Mouse (Mus musculus): ENCODE measurements at regions not wholly inside any gene's neighbourhood (a gene's known extent, or its start where the extent isn't known, plus 50 kb on each side); places are given as distances from the start of the nearest gene placed in this dataset.

GRCm38 (mm10) chr17:48786501-48786900 is 145.7 kb upstream of the Lrfn2 start:
- Histone ChIP-seq H3K9me3 (replicated peaks) (peaks cover 89% of the 10 kb centered on the region), H3K36me3 (replicated peaks) (no peaks in the 10 kb centered on the region), H3K27me3 (ENCODE audit: insufficient read depth, low read length) (no peaks in the 10 kb centered on the region), H3K4me1 (ENCODE audit: insufficient read depth, low read depth, low read length) (no peaks in the 10 kb centered on the region), H3K4me3 (ENCODE audit: low read depth, low read length) (no peak overlapping the region)
- TF ChIP-seq GATA1 (IDR thresholded peaks at IDR 0.05; ENCODE audit: borderline replicate concordance, low read length) (no peak), GATA2 (IDR thresholded peaks at IDR 0.05; ENCODE audit: borderline replicate concordance, low read depth, low read length) (no peak), CTCF (IDR thresholded peaks at IDR 0.05; ENCODE audit: low read depth, low read length) (no peak), POLR2AphosphoS5 (IDR thresholded peaks at IDR 0.05; ENCODE audit: insufficient replicate concordance, low read depth, low read length) (no peak), TAL1 (conservative IDR thresholded peaks at IDR 0.05; ENCODE audit: low read depth, low read length) (no peak)
- ATAC-seq (ENCODE audit: extremely low read depth, insufficient number of reproducible peaks, low FRiP score, poor library complexity, severe bottlenecking) = no peak
- DNase-seq (ENCODE audit: low spot score) = no peak

GRCm38 (mm10) chr17:48789846-48790245 is 142.3 kb upstream of the Lrfn2 start:
- Histone ChIP-seq H3K4me3 (ENCODE audit: low read depth, low read length) (no peak overlapping the region), H3K9me3 (replicated peaks) (peaks cover 85% of the 10 kb centered on the region), H3K4me1 (ENCODE audit: insufficient read depth, low read depth, low read length) (no peaks in the 10 kb centered on the region), H3K27me3 (ENCODE audit: insufficient read depth, low read length) (no peaks in the 10 kb centered on the region), H3K36me3 (replicated peaks) (no peaks in the 10 kb centered on the region)
- no peak for ATAC-seq (ENCODE audit: extremely low read depth, insufficient number of reproducible peaks, low FRiP score, poor library complexity, severe bottlenecking)
- DNase-seq (ENCODE audit: low spot score) = no peak
- no peak for TF ChIP-seq GATA1 (IDR thresholded peaks at IDR 0.05; ENCODE audit: borderline replicate concordance, low read length)
- no peak for TF ChIP-seq GATA2 (IDR thresholded peaks at IDR 0.05; ENCODE audit: borderline replicate concordance, low read depth, low read length)
- no peak for TF ChIP-seq TAL1 (conservative IDR thresholded peaks at IDR 0.05; ENCODE audit: low read depth, low read length)
- TF ChIP-seq POLR2AphosphoS5 (IDR thresholded peaks at IDR 0.05; ENCODE audit: insufficient replicate concordance, low read depth, low read length) = no peak
- no peak for TF ChIP-seq CTCF (IDR thresholded peaks at IDR 0.05; ENCODE audit: low read depth, low read length)

- no peak for ATAC-seq (ENCODE audit: extremely low read depth, insufficient number of reproducible peaks, low FRiP score, poor library complexity, severe bottlenecking)
- no peak for DNase-seq (ENCODE audit: low spot score)
- H3K27me3 ChIP-seq (ENCODE audit: insufficient read depth, low read length) = no peaks in the 10 kb centered on the region
- no peaks in the 10 kb centered on the region for H3K36me3 ChIP-seq (replicated peaks)
- H3K9me3 ChIP-seq (replicated peaks) = peaks cover 82% of the 10 kb centered on the region
- TF ChIP-seq TAL1 (conservative IDR thresholded peaks at IDR 0.05; ENCODE audit: low read depth, low read length) = no peak
- H3K4me1 ChIP-seq (ENCODE audit: insufficient read depth, low read depth, low read length) = no peaks in the 10 kb centered on the region
- no peak overlapping the region for H3K4me3 ChIP-seq (ENCODE audit: low read depth, low read length)
Observed at GRCm38 (mm10) chr17:48790526-48790925, 141.7 kb upstream of the Lrfn2 start.

DNA sequence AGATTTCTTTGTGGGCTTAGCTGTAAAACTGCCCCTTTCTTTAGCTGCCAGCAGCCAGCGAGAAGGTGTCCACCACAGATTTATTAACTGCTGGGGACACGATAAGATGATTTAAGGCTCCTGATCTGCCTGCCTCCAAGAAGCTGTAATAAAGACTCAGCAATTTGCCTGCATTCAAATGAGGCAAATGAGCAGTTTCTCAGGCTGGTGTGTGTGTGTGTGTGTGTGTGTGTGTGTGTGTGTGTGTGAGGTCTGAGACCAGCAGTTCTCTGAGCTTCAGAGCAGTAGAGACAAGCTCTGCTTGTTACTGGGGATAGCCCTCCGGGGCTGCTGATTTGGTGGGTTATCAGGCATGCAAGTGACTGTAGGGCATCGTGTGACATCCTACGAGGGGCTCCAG is 139.2 kb upstream of the Lrfn2 start:
- H3K36me3 ChIP-seq (replicated peaks) = no peaks in the 10 kb centered on the region
- no peaks in the 10 kb centered on the region for H3K4me1 ChIP-seq (ENCODE audit: insufficient read depth, low read depth, low read length)
- ATAC-seq (ENCODE audit: extremely low read depth, insufficient number of reproducible peaks, low FRiP score, poor library complexity, severe bottlenecking) (no peak), DNase-seq (ENCODE audit: low spot score) (no peak)
- H3K4me3 ChIP-seq (ENCODE audit: low read depth, low read length) = no peak overlapping the region
- H3K27me3 ChIP-seq (ENCODE audit: insufficient read depth, low read length) = no peaks in the 10 kb centered on the region
- TF ChIP-seq CTCF (IDR thresholded peaks at IDR 0.05; ENCODE audit: low read depth, low read length) (no peak), TAL1 (conservative IDR thresholded peaks at IDR 0.05; ENCODE audit: low read depth, low read length) (no peak), POLR2AphosphoS5 (IDR thresholded peaks at IDR 0.05; ENCODE audit: insufficient replicate concordance, low read depth, low read length) (no peak), GATA2 (IDR thresholded peaks at IDR 0.05; ENCODE audit: borderline replicate concordance, low read depth, low read length) (no peak), GATA1 (IDR thresholded peaks at IDR 0.05; ENCODE audit: borderline replicate concordance, low read length) (no peak)
- peaks cover 75% of the 10 kb centered on the region for H3K9me3 ChIP-seq (replicated peaks)

DNA sequence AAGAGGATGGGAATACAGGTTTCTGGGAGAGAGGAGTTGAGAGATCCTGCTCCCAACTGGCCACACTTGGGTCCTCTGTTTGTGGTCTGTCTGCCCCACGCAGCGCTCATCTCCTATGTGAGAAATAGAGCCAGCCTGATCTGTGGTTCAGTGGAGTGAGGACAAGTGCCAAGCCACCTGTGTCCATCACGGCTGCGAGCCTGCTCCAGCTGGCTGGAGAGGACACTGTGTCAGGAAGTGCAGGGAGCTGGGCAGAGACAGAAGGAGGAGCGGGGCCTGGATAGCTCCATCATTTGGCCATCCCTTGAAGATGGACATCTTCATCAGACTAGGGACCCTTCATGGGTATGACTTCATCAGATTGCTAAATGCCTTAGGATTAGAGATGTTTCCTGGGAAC is 136.4 kb upstream of the Lrfn2 start:
- Histone ChIP-seq H3K36me3 (replicated peaks) (no peaks in the 10 kb centered on the region), H3K9me3 (replicated peaks) (peaks cover 81% of the 10 kb centered on the region), H3K27me3 (ENCODE audit: insufficient read depth, low read length) (no peaks in the 10 kb centered on the region), H3K4me3 (ENCODE audit: low read depth, low read length) (no peak overlapping the region), H3K4me1 (ENCODE audit: insufficient read depth, low read depth, low read length) (no peaks in the 10 kb centered on the region)
- DNase-seq (ENCODE audit: low spot score) (no peak), ATAC-seq (ENCODE audit: extremely low read depth, insufficient number of reproducible peaks, low FRiP score, poor library complexity, severe bottlenecking) (no peak)
- no peak for TF ChIP-seq GATA2 (IDR thresholded peaks at IDR 0.05; ENCODE audit: borderline replicate concordance, low read depth, low read length)
- no peak for TF ChIP-seq GATA1 (IDR thresholded peaks at IDR 0.05; ENCODE audit: borderline replicate concordance, low read length)
- TF ChIP-seq POLR2AphosphoS5 (IDR thresholded peaks at IDR 0.05; ENCODE audit: insufficient replicate concordance, low read depth, low read length) = no peak
- no peak for TF ChIP-seq CTCF (IDR thresholded peaks at IDR 0.05; ENCODE audit: low read depth, low read length)
- no peak for TF ChIP-seq TAL1 (conservative IDR thresholded peaks at IDR 0.05; ENCODE audit: low read depth, low read length)

- DNase-seq (ENCODE audit: low spot score) (no peak), ATAC-seq (ENCODE audit: extremely low read depth, insufficient number of reproducible peaks, low FRiP score, poor library complexity, severe bottlenecking) (no peak)
- TF ChIP-seq GATA2 (IDR thresholded peaks at IDR 0.05; ENCODE audit: borderline replicate concordance, low read depth, low read length) = no peak
- Histone ChIP-seq H3K4me1 (ENCODE audit: insufficient read depth, low read depth, low read length) (no peaks in the 10 kb centered on the region), H3K4me3 (ENCODE audit: low read depth, low read length) (no peak overlapping the region), H3K9me3 (replicated peaks) (peaks cover 80% of the 10 kb centered on the region), H3K27me3 (ENCODE audit: insufficient read depth, low read length) (no peaks in the 10 kb centered on the region), H3K36me3 (replicated peaks) (no peaks in the 10 kb centered on the region)
Observed at GRCm38 (mm10) chr17:48798196-48798595, 134.0 kb upstream of the Lrfn2 start.

- H3K4me1 ChIP-seq (ENCODE audit: insufficient read depth, low read depth, low read length) = no peaks in the 10 kb centered on the region
- H3K4me3 ChIP-seq (ENCODE audit: low read depth, low read length) = no peak overlapping the region
- H3K27me3 ChIP-seq (ENCODE audit: insufficient read depth, low read length) = no peaks in the 10 kb centered on the region
- ATAC-seq (ENCODE audit: extremely low read depth, insufficient number of reproducible peaks, low FRiP score, poor library complexity, severe bottlenecking) (no peak), DNase-seq (ENCODE audit: low spot score) (no peak)
- no peaks in the 10 kb centered on the region for H3K36me3 ChIP-seq (replicated peaks)
- peaks cover 82% of the 10 kb centered on the region for H3K9me3 ChIP-seq (replicated peaks)
- no peak for TF ChIP-seq GATA1 (IDR thresholded peaks at IDR 0.05; ENCODE audit: borderline replicate concordance, low read length)
- TF ChIP-seq POLR2AphosphoS5 (IDR thresholded peaks at IDR 0.05; ENCODE audit: insufficient replicate concordance, low read depth, low read length) = no peak
- TF ChIP-seq TAL1 (conservative IDR thresholded peaks at IDR 0.05; ENCODE audit: low read depth, low read length) = no peak
- no peak for TF ChIP-seq CTCF (IDR thresholded peaks at IDR 0.05; ENCODE audit: low read depth, low read length)
- TF ChIP-seq GATA2 (IDR thresholded peaks at IDR 0.05; ENCODE audit: borderline replicate concordance, low read depth, low read length) = no peak
Observed at GRCm38 (mm10) chr17:48802673-48803072, 129.5 kb upstream of the Lrfn2 start.

Data from G1E (cell line).